Mouse (Mus musculus): Measurements from ENCODE around the gene Ugt1a10. TPM values are rescaled to one million over a fixed set of nuclear protein-coding genes. Genes with fewer than 3 reads are reported as not detected.
A peak's percentile ranks its signal among the peaks of the same experiment; 100 is the strongest.
"Not testable (repeated sequence)": the region's sequence is repeated elsewhere in the genome, so short reads cannot be mapped to it uniquely, and the experiment has no call there.

Gene Ugt1a10
- total RNA-seq, 2 experiments from 2014 or later = not detected

GRCm38 (mm10) chr1:88094270-88094676, 39.1 kb downstream of the Ugt1a10 start:
- not testable (repeated sequence) for DNase-seq (ENCODE audit: low spot score in 2 of 2)

GRCm38 (mm10) chr1:88094941-88095492, 39.8 kb downstream of the Ugt1a10 start, which contains the start of gene Ugt1a7c:
Ugt1a7c (plus strand) TSS chr1:88095062.
- peak in 1 of 2 experiments; percentile 4 for DNase-seq (ENCODE audit: low spot score in 2 of 2)

GRCm38 (mm10) chr1:88098546-88098945, 43.4 kb downstream of the Ugt1a10 start:
- DNase-seq (ENCODE audit: low spot score in 2 of 2) = not testable (repeated sequence)

GRCm38 (mm10) chr1:88099691-88100090, 44.5 kb downstream of the Ugt1a10 start:
- not testable (repeated sequence) for DNase-seq (ENCODE audit: low spot score in 2 of 2)

- DNase-seq (ENCODE audit: low spot score in 2 of 2) = not testable (repeated sequence)
Observed at GRCm38 (mm10) chr1:88103019-88103418, 47.8 kb downstream of the Ugt1a10 start, which contains the start of gene Ugt1a6b. Ugt1a6b (plus strand) TSS chr1:88103252.

- not testable (repeated sequence) for DNase-seq (ENCODE audit: low spot score in 2 of 2)
Observed at GRCm38 (mm10) chr1:88103697-88104468, 48.7 kb downstream of the Ugt1a10 start.

- no peak for DNase-seq (ENCODE audit: low spot score in 2 of 2)
Observed at GRCm38 (mm10) chr1:88104667-88105430, 49.7 kb downstream of the Ugt1a10 start.

- DNase-seq (ENCODE audit: low spot score in 2 of 2) = no peak
Observed at GRCm38 (mm10) chr1:88105656-88106055, 50.5 kb downstream of the Ugt1a10 start.

- not testable (repeated sequence) for DNase-seq (ENCODE audit: low spot score in 2 of 2)
Observed at GRCm38 (mm10) chr1:88109027-88109557, 53.9 kb downstream of the Ugt1a10 start.

- DNase-seq (ENCODE audit: low spot score in 2 of 2) = not testable (repeated sequence)
Observed at GRCm38 (mm10) chr1:88109604-88110003, 54.4 kb downstream of the Ugt1a10 start.

- DNase-seq (ENCODE audit: low spot score in 2 of 2) = not testable (repeated sequence)
Observed at GRCm38 (mm10) chr1:88112769-88113168, 57.6 kb downstream of the Ugt1a10 start.

- not testable (repeated sequence) for DNase-seq (ENCODE audit: low spot score in 2 of 2)
Observed at GRCm38 (mm10) chr1:88120550-88120949, 65.4 kb downstream of the Ugt1a10 start.

- not testable (repeated sequence) for DNase-seq (ENCODE audit: low spot score in 2 of 2)
Observed at GRCm38 (mm10) chr1:88121521-88121920, 66.3 kb downstream of the Ugt1a10 start.

GRCm38 (mm10) chr1:88125827-88126360, 70.7 kb downstream of the Ugt1a10 start:
- DNase-seq (ENCODE audit: low spot score in 2 of 2) = not testable (repeated sequence)

- not testable (repeated sequence) for DNase-seq (ENCODE audit: low spot score in 2 of 2)
Observed at GRCm38 (mm10) chr1:88129091-88129490, 73.9 kb downstream of the Ugt1a10 start.

- not testable (repeated sequence) for DNase-seq (ENCODE audit: low spot score in 2 of 2)
Observed at GRCm38 (mm10) chr1:88130223-88130622, 75.0 kb downstream of the Ugt1a10 start.

GRCm38 (mm10) chr1:88133908-88134456, 78.8 kb downstream of the Ugt1a10 start:
- DNase-seq (ENCODE audit: low spot score in 2 of 2) = no peak

- DNase-seq (ENCODE audit: low spot score in 2 of 2) = peak in 1 of 2 experiments; percentile 24
Observed at GRCm38 (mm10) chr1:88134457-88135011, 79.3 kb downstream of the Ugt1a10 start, which contains the start of gene Ugt1a6a. Ugt1a6a (plus strand) TSS chr1:88134809.

GRCm38 (mm10) chr1:88135229-88135904, 80.2 kb downstream of the Ugt1a10 start:
- not testable (repeated sequence) for DNase-seq (ENCODE audit: low spot score in 2 of 2)

GRCm38 (mm10) chr1:88136646-88137045, 81.5 kb downstream of the Ugt1a10 start:
- no peak for DNase-seq (ENCODE audit: low spot score in 2 of 2)

Measured in layer of hippocampus, postnatal 14 days (tissue).